Mouse (Mus musculus): Measurements from ENCODE around the gene Ehf. TPM values are rescaled to one million over a fixed set of nuclear protein-coding genes. Genes with fewer than 3 reads are reported as not detected.

Gene Ehf
- 7.1 and 7.3 TPM in 2 replicates for polyA plus RNA-seq (2015; fragmentation: Nextera tagmentation; extraction: Ambion mirVana)

DNA sequence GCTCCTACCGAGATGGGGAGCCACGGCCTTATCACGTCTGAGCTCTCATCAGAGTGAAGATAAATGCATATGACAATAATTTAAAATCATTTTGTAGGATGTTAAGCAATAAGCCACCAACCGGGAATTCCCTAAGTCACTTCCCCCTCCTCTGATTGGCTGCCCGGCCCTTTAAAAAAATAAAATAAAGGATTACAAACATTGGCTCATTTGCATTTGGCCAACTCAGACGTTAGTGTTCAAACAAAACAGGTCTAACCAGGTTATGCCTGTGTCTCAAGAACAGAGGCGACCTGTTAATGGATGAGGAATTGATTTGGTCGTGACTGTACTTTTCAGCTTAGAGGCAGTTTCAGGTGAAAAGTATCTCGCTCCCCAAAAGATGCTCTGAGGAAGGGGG, at the start of gene Ehf:
Gene Ehf, minus strand, starts transcription at position 147 of the 400 bp plus-strand sequence.
- no peak within 1 kb of the TSS for H3K4me3 ChIP-seq (ENCODE audit: low read length)
- no peak within 1 kb of the TSS for H3K4me2 ChIP-seq (ENCODE audit: low read depth, low read length)
- H3K9me3 ChIP-seq (ENCODE audit: control insufficient read depth, low read length): no peaks in the 10 kb centered on the region
- no peaks in the 10 kb centered on the region for H3K27me3 ChIP-seq (ENCODE audit: control insufficient read depth, insufficient read depth, low read depth, low read length)
- no peak within 1 kb of the TSS for H3K9ac ChIP-seq (ENCODE audit: low read length)
- H3K36me3 ChIP-seq (ENCODE audit: control insufficient read depth, insufficient read depth, low read length): no peaks in the 10 kb centered on the region
- no peak for ATAC-seq (ENCODE audit: low read depth)
- no peaks in the 10 kb centered on the region for H3K4me1 ChIP-seq (replicated peaks; ENCODE audit: control insufficient read depth, insufficient read depth, low read length)
- WGBS: 28% methylated on average over 9 of the region's 9 CpGs
- 0 out of 2 replicates have a peak within 1 kb of the TSS, but pooled peaks have one; percentile 19 for H3K27ac ChIP-seq (ENCODE audit: low read length)

- Histone ChIP-seq H3K36me3 (ENCODE audit: control insufficient read depth, insufficient read depth, low read length) (no peaks in the 10 kb centered on the region), H3K27me3 (ENCODE audit: control insufficient read depth, insufficient read depth, low read depth, low read length) (no peaks in the 10 kb centered on the region), H3K4me3 (ENCODE audit: low read length) (peak overlapping the region; percentile 8; the same call in 1 of the 2 replicates), H3K9me3 (ENCODE audit: control insufficient read depth, low read length) (no peaks in the 10 kb centered on the region), H3K4me2 (ENCODE audit: low read depth, low read length) (peak overlapping the region; percentile 44), H3K4me1 (replicated peaks; ENCODE audit: control insufficient read depth, insufficient read depth, low read length) (peaks cover 3% of the 10 kb centered on the region), H3K9ac (ENCODE audit: low read length) (no peak overlapping the region), H3K27ac (ENCODE audit: low read length) (no peak overlapping the region)
- ATAC-seq (ENCODE audit: low read depth): peak; percentile 61; the same call in 1 of the 2 replicates
- 3% methylated on average over 5 of the region's 5 CpGs for WGBS
Observed at GRCm38 (mm10) chr2:103347417-103347891, 44.4 kb upstream of the Ehf start.

DNA sequence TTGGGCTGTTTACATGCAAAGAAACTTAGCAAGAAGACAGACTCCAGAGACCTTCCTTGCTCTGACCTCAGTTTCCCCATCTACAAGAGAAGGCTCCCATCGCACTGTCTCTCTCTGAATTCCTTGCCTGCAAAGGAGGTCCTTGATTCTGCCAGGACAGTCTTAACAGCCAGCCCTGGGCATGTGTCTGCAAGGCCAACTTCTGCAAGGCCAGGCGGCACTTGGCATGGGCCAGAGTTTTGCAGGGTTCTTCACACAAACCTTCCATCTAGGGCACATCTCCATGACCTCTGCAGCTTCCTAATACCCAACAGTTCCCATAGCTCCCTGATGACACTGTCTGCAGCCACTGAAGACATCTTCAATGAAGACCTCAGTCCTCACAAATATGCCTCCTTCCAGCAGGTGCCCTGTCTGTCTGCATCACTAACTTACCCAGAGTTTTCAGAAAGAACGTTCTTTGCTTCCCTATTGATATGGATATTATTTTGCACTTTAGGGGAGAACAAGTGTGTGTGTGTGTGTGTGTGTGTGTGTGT, 43.7 kb upstream of the Ehf start:
- H3K4me2 ChIP-seq (ENCODE audit: low read depth, low read length): no peak overlapping the region
- no peaks in the 10 kb centered on the region for H3K9me3 ChIP-seq (ENCODE audit: control insufficient read depth, low read length)
- no peaks in the 10 kb centered on the region for H3K27me3 ChIP-seq (ENCODE audit: control insufficient read depth, insufficient read depth, low read depth, low read length)
- peaks cover 3% of the 10 kb centered on the region for H3K4me1 ChIP-seq (replicated peaks; ENCODE audit: control insufficient read depth, insufficient read depth, low read length)
- H3K27ac ChIP-seq (ENCODE audit: low read length): no peak overlapping the region
- H3K4me3 ChIP-seq (ENCODE audit: low read length): no peak overlapping the region
- no peak overlapping the region for H3K9ac ChIP-seq (ENCODE audit: low read length)
- no peak for ATAC-seq (ENCODE audit: low read depth)
- 70% methylated on average over 3 of the region's 3 CpGs for WGBS
- no peaks in the 10 kb centered on the region for H3K36me3 ChIP-seq (ENCODE audit: control insufficient read depth, insufficient read depth, low read length)

GRCm38 (mm10) chr2:103343611-103344010, 40.5 kb upstream of the Ehf start:
- Histone ChIP-seq H3K27ac (ENCODE audit: low read length) (no peak overlapping the region), H3K4me3 (ENCODE audit: low read length) (no peak overlapping the region), H3K9me3 (ENCODE audit: control insufficient read depth, low read length) (no peaks in the 10 kb centered on the region), H3K4me1 (replicated peaks; ENCODE audit: control insufficient read depth, insufficient read depth, low read length) (peaks cover 3% of the 10 kb centered on the region), H3K36me3 (ENCODE audit: control insufficient read depth, insufficient read depth, low read length) (no peaks in the 10 kb centered on the region), H3K27me3 (ENCODE audit: control insufficient read depth, insufficient read depth, low read depth, low read length) (no peaks in the 10 kb centered on the region), H3K4me2 (ENCODE audit: low read depth, low read length) (no peak overlapping the region), H3K9ac (ENCODE audit: low read length) (no peak overlapping the region)
- WGBS: 64% methylated on average over 7 of the region's 7 CpGs
- ATAC-seq (ENCODE audit: low read depth): 0 out of 2 replicates have a peak, but pooled peaks have one; percentile 47

- H3K4me2 ChIP-seq (ENCODE audit: low read depth, low read length): no peak overlapping the region
- no peak overlapping the region for H3K27ac ChIP-seq (ENCODE audit: low read length)
- no peaks in the 10 kb centered on the region for H3K27me3 ChIP-seq (ENCODE audit: control insufficient read depth, insufficient read depth, low read depth, low read length)
- H3K9me3 ChIP-seq (ENCODE audit: control insufficient read depth, low read length): no peaks in the 10 kb centered on the region
- no peak overlapping the region for H3K4me3 ChIP-seq (ENCODE audit: low read length)
- WGBS: 77% methylated on average over 1 of the region's 1 CpGs
- no peak for ATAC-seq (ENCODE audit: low read depth)
- no peak overlapping the region for H3K9ac ChIP-seq (ENCODE audit: low read length)
- no peaks in the 10 kb centered on the region for H3K36me3 ChIP-seq (ENCODE audit: control insufficient read depth, insufficient read depth, low read length)
- H3K4me1 ChIP-seq (replicated peaks; ENCODE audit: control insufficient read depth, insufficient read depth, low read length): no peaks in the 10 kb centered on the region
Observed at GRCm38 (mm10) chr2:103342123-103342522, 39.0 kb upstream of the Ehf start.

GRCm38 (mm10) chr2:103341375-103341971, 38.4 kb upstream of the Ehf start:
- Histone ChIP-seq H3K4me3 (ENCODE audit: low read length) (no peak overlapping the region), H3K4me2 (ENCODE audit: low read depth, low read length) (no peak overlapping the region), H3K9me3 (ENCODE audit: control insufficient read depth, low read length) (no peaks in the 10 kb centered on the region), H3K9ac (ENCODE audit: low read length) (no peak overlapping the region), H3K4me1 (replicated peaks; ENCODE audit: control insufficient read depth, insufficient read depth, low read length) (no peaks in the 10 kb centered on the region), H3K27me3 (ENCODE audit: control insufficient read depth, insufficient read depth, low read depth, low read length) (no peaks in the 10 kb centered on the region), H3K27ac (ENCODE audit: low read length) (no peak overlapping the region), H3K36me3 (ENCODE audit: control insufficient read depth, insufficient read depth, low read length) (no peaks in the 10 kb centered on the region)
- no peak for ATAC-seq (ENCODE audit: low read depth)
- WGBS: 92% methylated on average over 1 of the region's 1 CpGs

- Histone ChIP-seq H3K27me3 (ENCODE audit: control insufficient read depth, insufficient read depth, low read depth, low read length) (no peaks in the 10 kb centered on the region), H3K4me2 (ENCODE audit: low read depth, low read length) (no peak overlapping the region), H3K9ac (ENCODE audit: low read length) (no peak overlapping the region), H3K9me3 (ENCODE audit: control insufficient read depth, low read length) (no peaks in the 10 kb centered on the region), H3K4me3 (ENCODE audit: low read length) (no peak overlapping the region), H3K27ac (ENCODE audit: low read length) (no peak overlapping the region), H3K36me3 (ENCODE audit: control insufficient read depth, insufficient read depth, low read length) (no peaks in the 10 kb centered on the region), H3K4me1 (replicated peaks; ENCODE audit: control insufficient read depth, insufficient read depth, low read length) (no peaks in the 10 kb centered on the region)
- ATAC-seq (ENCODE audit: low read depth): no peak
- WGBS: 69% methylated on average over 6 of the region's 6 CpGs
Observed at GRCm38 (mm10) chr2:103338706-103339105, 35.6 kb upstream of the Ehf start.

DNA sequence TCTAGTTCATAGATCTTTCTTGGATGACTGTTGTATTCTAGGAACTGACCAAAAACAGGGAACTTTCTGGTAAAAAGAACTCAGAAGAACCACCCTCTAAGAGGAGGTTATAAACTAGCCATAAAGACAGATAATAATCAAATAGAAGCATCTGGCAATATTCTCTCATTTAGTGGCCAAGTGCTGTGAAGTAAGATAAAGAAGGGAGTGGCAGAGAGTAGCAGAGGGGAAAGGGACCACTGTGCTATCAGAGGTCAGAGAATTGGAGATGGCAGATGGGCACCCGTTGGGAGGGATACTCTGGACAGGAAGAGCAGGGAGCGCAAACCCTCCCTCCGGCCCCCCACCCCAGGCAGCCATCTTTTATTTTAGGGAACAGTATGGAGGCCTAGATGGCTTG, 34.3 kb upstream of the Ehf start:
- 88% methylated on average over 3 of the region's 3 CpGs for WGBS
- Histone ChIP-seq H3K9me3 (ENCODE audit: control insufficient read depth, low read length) (no peaks in the 10 kb centered on the region), H3K36me3 (ENCODE audit: control insufficient read depth, insufficient read depth, low read length) (no peaks in the 10 kb centered on the region), H3K4me1 (replicated peaks; ENCODE audit: control insufficient read depth, insufficient read depth, low read length) (no peaks in the 10 kb centered on the region), H3K9ac (ENCODE audit: low read length) (no peak overlapping the region), H3K4me3 (ENCODE audit: low read length) (no peak overlapping the region), H3K27ac (ENCODE audit: low read length) (no peak overlapping the region), H3K4me2 (ENCODE audit: low read depth, low read length) (no peak overlapping the region), H3K27me3 (ENCODE audit: control insufficient read depth, insufficient read depth, low read depth, low read length) (no peaks in the 10 kb centered on the region)
- no peak for ATAC-seq (ENCODE audit: low read depth)

- H3K9me3 ChIP-seq (ENCODE audit: control insufficient read depth, low read length): no peaks in the 10 kb centered on the region
- no peaks in the 10 kb centered on the region for H3K36me3 ChIP-seq (ENCODE audit: control insufficient read depth, insufficient read depth, low read length)
- no peak overlapping the region for H3K4me2 ChIP-seq (ENCODE audit: low read depth, low read length)
- ATAC-seq (ENCODE audit: low read depth): no peak
- H3K27ac ChIP-seq (ENCODE audit: low read length): no peak overlapping the region
- no peaks in the 10 kb centered on the region for H3K4me1 ChIP-seq (replicated peaks; ENCODE audit: control insufficient read depth, insufficient read depth, low read length)
- 54% methylated on average over 11 of the region's 11 CpGs for WGBS
- no peak overlapping the region for H3K4me3 ChIP-seq (ENCODE audit: low read length)
- no peaks in the 10 kb centered on the region for H3K27me3 ChIP-seq (ENCODE audit: control insufficient read depth, insufficient read depth, low read depth, low read length)
- no peak overlapping the region for H3K9ac ChIP-seq (ENCODE audit: low read length)
Observed at GRCm38 (mm10) chr2:103336621-103337020, 33.5 kb upstream of the Ehf start.
